In genomic region chr5:29782261-29782660, GRCm38 (mm10) we compare ENCODE assay signal across 13 mouse cellular contexts.
"Had no signal": no experiment of that assay in that cellular context is flagged by ENCODE, and none has a peak within 500 bp of the region (broad histone marks: within the 10 kb centered on the region; RNA-seq: fewer than 3 reads in every experiment).

No protein-coding gene starts in this region.

- ATAC-seq: midbrain, embryonic 16.5 days had no signal

- DNase-seq: lung, embryonic 14.5 days; lung, postnatal 10 days; lung, postnatal 4 days; midbrain, embryonic 14.5 days; retina, postnatal 1 day; right cerebral cortex, adult 18-20 months; right cerebral cortex, postnatal 25 days; right cerebral cortex, postnatal 4 days; spleen, adult 18-20 months; thymus, adult 18-20 months; thymus, postnatal 14 days; thymus, postnatal 36 days had no signal
